Mouse (Mus musculus): Measurements from ENCODE around the gene Csnk1g1.

- TF ChIP-seq HCFC1 (IDR thresholded peaks at IDR 0.05; ENCODE audit: borderline replicate concordance, insufficient read depth, low read length) (no peak), ZNF384 (IDR thresholded peaks at IDR 0.05; ENCODE audit: low read depth, low read length) (no peak), ZC3H11A (IDR thresholded peaks at IDR 0.05; ENCODE audit: borderline replicate concordance, low read depth, low read length) (no peak)
Measured at GRCm38 (mm10) chr9:66084171-66084570, 175.4 kb downstream of the Csnk1g1 start.
